In the genomic region with DNA sequence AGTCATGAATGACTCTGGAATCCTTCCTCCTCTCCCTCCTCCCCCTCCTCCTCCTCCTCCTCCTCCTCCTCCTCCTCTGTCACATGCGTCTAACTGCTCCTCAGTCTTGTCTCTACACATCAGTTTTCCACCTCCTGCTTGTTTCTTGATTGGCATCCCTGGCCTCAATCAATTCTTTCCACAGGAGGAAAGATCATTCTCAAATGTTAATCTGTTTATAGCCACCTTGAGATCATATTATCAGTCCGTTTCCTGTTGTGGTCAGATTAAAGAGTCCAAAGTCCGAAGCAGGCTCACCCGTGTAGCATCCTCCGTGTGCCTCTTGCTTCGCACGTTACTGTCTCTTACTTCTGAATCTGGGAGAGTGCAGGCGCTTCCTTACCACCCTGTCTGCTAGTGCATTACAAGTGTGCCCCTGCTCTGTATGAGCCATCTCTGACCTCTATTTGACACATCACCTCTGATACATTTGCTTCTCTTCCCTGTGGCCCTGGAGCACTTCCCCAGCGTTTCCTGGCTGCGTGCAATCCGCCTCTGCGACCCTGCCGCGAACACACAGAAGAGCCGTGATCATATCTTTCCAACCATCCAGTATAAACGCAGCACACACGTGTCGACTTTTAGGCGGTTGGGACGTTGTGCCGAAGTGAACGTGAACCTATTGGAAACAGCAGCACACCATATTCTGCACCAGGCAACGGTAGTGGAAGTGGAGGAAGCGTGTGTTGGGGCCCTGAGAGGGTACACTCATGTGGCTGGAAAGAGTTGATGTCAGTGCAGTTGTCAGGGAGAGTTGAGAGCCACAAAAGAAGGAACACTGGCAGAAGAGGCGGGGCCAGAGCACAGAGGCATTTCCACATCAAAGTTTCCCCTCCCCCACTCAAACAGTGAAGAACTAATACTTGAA, we compare ENCODE assay signal across 11 mouse cellular contexts.
DNase-seq lines count a peak whose midpoint lies in the region; ATAC-seq and TF ChIP-seq lines count a peak whose summit lies in the region.
"Had no signal": no experiment of that assay in that cellular context is flagged by ENCODE, and none has a peak within 500 bp of the region (broad histone marks: within the 10 kb centered on the region; RNA-seq: fewer than 3 reads in every experiment).

No protein-coding gene starts in this region.

- TF ChIP-seq CTCF in MEL (IDR thresholded peaks at IDR 0.05 in 2 of 3, conservative IDR thresholded peaks at IDR 0.05 in 1 of 3; ENCODE audit: control insufficient read depth in 1 of 3, insufficient read depth in 1 of 3, low read depth in 2 of 3, low read length in 3 of 3, poor library complexity in 1 of 3, severe bottlenecking in 1 of 3) = no peak
- TF ChIP-seq CTCF in kidney, adult 2 months (conservative IDR thresholded peaks at IDR 0.05; ENCODE audit: insufficient read depth, insufficient read length, low read depth, low read length) = no peak

- peak; percentile 13 for DNase-seq in hindbrain, embryonic 10.5 days (ENCODE audit: low spot score)
- DNase-seq in MEL (ENCODE audit: low read depth, low spot score) = peak; percentile 75
- no peak for DNase-seq in urinary bladder, postnatal 14 days (ENCODE audit: low spot score)
- no peak for DNase-seq in MN1 (ENCODE audit: low spot score)
- no peak for DNase-seq in kidney, adult 2 months

- ATAC-seq in hindbrain, embryonic 12.5 days (ENCODE audit: low FRiP score) = no peak
- peak; percentile 83 to 88 for ATAC-seq in hematopoietic stem cell, adult 5-6 weeks (replicated peaks in 1 of 2; ENCODE audit: insufficient read depth in 1 of 2, low FRiP score in 2 of 2, low TSS enrichment in 1 of 2, low read depth in 1 of 2, poor library complexity in 2 of 2, severe bottlenecking in 2 of 2)
- peak; percentile 46; the same call in 1 of the 2 replicates for ATAC-seq in megakaryocyte-erythroid progenitor cell, adult 5-6 weeks (replicated peaks; ENCODE audit: low FRiP score, low TSS enrichment, poor library complexity, severe bottlenecking)

- no peak overlapping the region; the same call in 1 of the 2 replicates for H3K27ac ChIP-seq in hindbrain, embryonic 10.5 days
- H3K27ac ChIP-seq in hindbrain, embryonic 12.5 days = no peak overlapping the region
- H3K27ac ChIP-seq in MEL (ENCODE audit: control insufficient read depth, low read depth, low read length) = peak overlapping the region; percentile 100
- no peak overlapping the region for H3K27ac ChIP-seq in kidney, adult 2 months (ENCODE audit: insufficient read depth, low read depth, low read length)
- H3K27ac ChIP-seq: forebrain, embryonic 12.5 days; limb, embryonic 15.5 days; neural tube, embryonic 13.5 days had no signal

- H3K4me2 ChIP-seq in hindbrain, embryonic 12.5 days (replicated peaks) = no peak overlapping the region
- H3K4me2 ChIP-seq: forebrain, embryonic 12.5 days; limb, embryonic 15.5 days; neural tube, embryonic 13.5 days had no signal

- H3K79me2 ChIP-seq in MEL (ENCODE audit: control insufficient read depth, insufficient read depth, low read length, poor library complexity) = no peaks in the 10 kb centered on the region; the same call in 1 of the 2 replicates

- H3K4me3 ChIP-seq in hindbrain, embryonic 10.5 days = no peak overlapping the region
- no peak overlapping the region for H3K4me3 ChIP-seq in hindbrain, embryonic 12.5 days
- peak overlapping the region; percentile 5 to 40 for H3K4me3 ChIP-seq in MEL (ENCODE audit: control insufficient read depth in 1 of 2, insufficient read depth in 1 of 2, low read depth in 2 of 2, low read length in 2 of 2)
- H3K4me3 ChIP-seq in kidney, adult 2 months (ENCODE audit: insufficient read depth, low read depth, low read length) = no peak overlapping the region
- H3K4me3 ChIP-seq: forebrain, embryonic 12.5 days; limb, embryonic 15.5 days; neural tube, embryonic 13.5 days had no signal

- H3K36me3 ChIP-seq in hindbrain, embryonic 10.5 days = no peaks in the 10 kb centered on the region; the same call in 1 of the 2 replicates
- H3K36me3 ChIP-seq in hindbrain, embryonic 12.5 days = no peaks in the 10 kb centered on the region
- peaks cover 0 to 26% of the 10 kb centered on the region in 2 experiments; a peak in 2 of 4 replicates for H3K36me3 ChIP-seq in MEL (ENCODE audit: control insufficient read depth in 1 of 2, insufficient read depth in 2 of 2, low read length in 2 of 2)
- no peaks in the 10 kb centered on the region for H3K36me3 ChIP-seq in kidney, adult 2 months (ENCODE audit: control insufficient read depth, insufficient read depth, low read length)
- H3K36me3 ChIP-seq: forebrain, embryonic 12.5 days; limb, embryonic 15.5 days; neural tube, embryonic 13.5 days had no signal

- peak; percentile 19 to 64; a peak in 3 of 4 replicates for TF ChIP-seq EP300 in MEL (IDR thresholded peaks at IDR 0.05; ENCODE audit: low read depth in 1 of 2, low read length in 2 of 2)

- H3K9ac ChIP-seq in hindbrain, embryonic 12.5 days = no peak overlapping the region
- peak overlapping the region; percentile 46 for H3K9ac ChIP-seq in MEL (ENCODE audit: control insufficient read depth, low read depth, low read length, poor library complexity, severe bottlenecking)
- H3K9ac ChIP-seq: forebrain, embryonic 12.5 days; limb, embryonic 15.5 days; neural tube, embryonic 13.5 days had no signal

- H3K27me3 ChIP-seq in hindbrain, embryonic 10.5 days (ENCODE audit: insufficient read depth, poor library complexity, severe bottlenecking) = no peaks in the 10 kb centered on the region
- H3K27me3 ChIP-seq in hindbrain, embryonic 12.5 days = no peaks in the 10 kb centered on the region
- no peaks in the 10 kb centered on the region for H3K27me3 ChIP-seq in MEL (ENCODE audit: control insufficient read depth in 1 of 2, insufficient read depth in 2 of 2, low read length in 2 of 2)
- no peaks in the 10 kb centered on the region for H3K27me3 ChIP-seq in kidney, adult 2 months (replicated peaks; ENCODE audit: control insufficient read depth, insufficient read depth, low read length)
- H3K27me3 ChIP-seq: forebrain, embryonic 12.5 days; limb, embryonic 15.5 days; neural tube, embryonic 13.5 days had no signal

- peak in 1 of 2 experiments; percentile 41; a peak in 2 of 4 replicates for TF ChIP-seq POLR2A in MEL (IDR thresholded peaks at IDR 0.05; ENCODE audit: control insufficient read depth in 1 of 2, insufficient read depth in 1 of 2, low read depth in 1 of 2, low read length in 2 of 2, poor library complexity in 1 of 2)
- no peak for TF ChIP-seq POLR2A in kidney, adult 2 months (IDR thresholded peaks at IDR 0.05; ENCODE audit: low read depth, low read length)

- TF ChIP-seq RAD21 in MEL (IDR thresholded peaks at IDR 0.05; ENCODE audit: low read depth, low read length) = no peak

- H3K9me3 ChIP-seq in hindbrain, embryonic 10.5 days = no peaks in the 10 kb centered on the region
- H3K9me3 ChIP-seq in hindbrain, embryonic 12.5 days (replicated peaks) = no peaks in the 10 kb centered on the region
- no peaks in the 10 kb centered on the region for H3K9me3 ChIP-seq in MEL (replicated peaks; ENCODE audit: insufficient read depth, low read length)
- H3K9me3 ChIP-seq: forebrain, embryonic 12.5 days; limb, embryonic 15.5 days; neural tube, embryonic 13.5 days had no signal

- WGBS in hindbrain, embryonic 10.5 days = 77% methylated on average over 25 of the region's 25 CpGs
- 77% methylated on average over 24 of the region's 25 CpGs for WGBS in hindbrain, embryonic 12.5 days
- WGBS in kidney, adult 2 months = 75% methylated on average over 25 of the region's 25 CpGs

- H3K4me1 ChIP-seq in hindbrain, embryonic 10.5 days (replicated peaks) = peaks cover 37% of the 10 kb centered on the region
- H3K4me1 ChIP-seq in hindbrain, embryonic 12.5 days = peaks cover 18% of the 10 kb centered on the region
- peaks cover 14 to 46% of the 10 kb centered on the region in 2 experiments for H3K4me1 ChIP-seq in MEL (ENCODE audit: control insufficient read depth in 1 of 2, insufficient read depth in 2 of 2, low read length in 2 of 2)
- no peaks in the 10 kb centered on the region for H3K4me1 ChIP-seq in kidney, adult 2 months (ENCODE audit: control insufficient read depth, insufficient read depth, low read length)

TF ChIP-seq in MEL, 35 proteins besides CTCF, POLR2A, EP300 and RAD21 (continues in another document):
- TF ChIP-seq TCF12 (IDR thresholded peaks at IDR 0.05; ENCODE audit: low read depth, low read length) (0 out of 2 replicates have a peak, but pooled peaks have one; percentile 31), POLR2AphosphoS2 (IDR thresholded peaks at IDR 0.05; ENCODE audit: low read length) (no peak), BHLHE40 (IDR thresholded peaks at IDR 0.05; ENCODE audit: borderline replicate concordance, low read depth, low read length) (peak; percentile 55), GABPA (IDR thresholded peaks at IDR 0.05; ENCODE audit: low read depth, low read length) (no peak), RCOR1 (IDR thresholded peaks at IDR 0.05; ENCODE audit: low read depth, low read length) (no peak; the same call in 1 of the 2 replicates), ZC3H11A (IDR thresholded peaks at IDR 0.05; ENCODE audit: low read depth, low read length) (no peak), GATA1 (IDR thresholded peaks at IDR 0.05; ENCODE audit: low read depth, low read length) (0 out of 2 replicates have a peak, but pooled peaks have one; percentile 7), KAT2A (conservative IDR thresholded peaks at IDR 0.05; ENCODE audit: low read depth, low read length) (no peak), CHD2 (IDR thresholded peaks at IDR 0.05; ENCODE audit: low read length) (peak; percentile 27; the same call in 1 of the 2 replicates), ELF1 (IDR thresholded peaks at IDR 0.05; ENCODE audit: low read depth, low read length) (no peak; the same call in 1 of the 2 replicates), MEF2A (IDR thresholded peaks at IDR 0.05; ENCODE audit: extremely low read depth, insufficient replicate concordance, low read depth, low read length, poor library complexity, severe bottlenecking) (no peak), MXI1 (IDR thresholded peaks at IDR 0.05; ENCODE audit: low read depth, low read length) (peak; percentile 85), JUND (IDR thresholded peaks at IDR 0.05; ENCODE audit: low read depth, low read length) (no peak), TBP (IDR thresholded peaks at IDR 0.05; ENCODE audit: low read depth, low read length) (peak; percentile 45; the same call in 1 of the 2 replicates), POLR2AphosphoS5 (IDR thresholded peaks at IDR 0.05; ENCODE audit: borderline replicate concordance, low read depth, low read length) (no peak), MYB (IDR thresholded peaks at IDR 0.05; ENCODE audit: low read depth, low read length) (peak; percentile 29; the same call in 1 of the 2 replicates), ETS1 (IDR thresholded peaks at IDR 0.05; ENCODE audit: low read depth, low read length) (peak; percentile 55; the same call in 1 of the 2 replicates), ZMIZ1 (IDR thresholded peaks at IDR 0.05; ENCODE audit: low read depth, low read length) (no peak), SMC3 (IDR thresholded peaks at IDR 0.05; ENCODE audit: low read depth, low read length) (no peak), NRF1 (IDR thresholded peaks at IDR 0.05; ENCODE audit: insufficient read depth, low read depth, low read length, poor library complexity, severe bottlenecking) (no peak), ZKSCAN1 (IDR thresholded peaks at IDR 0.05; ENCODE audit: low read depth, low read length) (no peak)

Comparison
In these comparisons a context has a peak if more than half of its experiments do, and no peak if none do; other contexts are left out.
1. DNase-seq: peak in hindbrain, embryonic 10.5 days (single experiment) and MEL (single experiment); none in urinary bladder, postnatal 14 days (single experiment), MN1 (single experiment) and kidney, adult 2 months (single experiment).
2. H3K4me3 ChIP-seq: peak in MEL (2 of 2); none in hindbrain, embryonic 10.5 days (single experiment), hindbrain, embryonic 12.5 days (single experiment) and kidney, adult 2 months (single experiment).